Mouse (Mus musculus): Measurements from ENCODE around the gene Gm28036. TPM values are rescaled to one million over a fixed set of nuclear protein-coding genes. Genes with fewer than 3 reads are reported as not detected.

Gene Gm28036
- total RNA-seq, 2 experiments from 2014 or later, result 17.5 to 17.7 TPM

GRCm38 (mm10) chr2:156025482-156025881, 101.4 kb downstream of the Gm28036 start:
- H3K4me3 ChIP-seq, result no peak overlapping the region
- no peak overlapping the region for H3K27ac ChIP-seq
- TF ChIP-seq CTCF (IDR thresholded peaks at IDR 0.05), result no peak
- intact Hi-C loops (cut with DNase I), result no loop called here
- DNase-seq (ENCODE audit: extremely low spot score in 1 of 2, low spot score in 2 of 2), result no peak

Other genes starting within 250 kb of the Gm28036 start
- gene Uqcc1, start 196.8 kb downstream of the Gm28036 start, total RNA-seq (2021), result 10 to 100 TPM; 70.4 to 75.7 TPM
- not detected for gene Gm15557, start 186.4 kb downstream of the Gm28036 start, total RNA-seq (2021)
- gene Gdf5, start 181.7 kb downstream of the Gm28036 start, total RNA-seq (2021), result under 1 TPM in 1 of 2 experiments, not detected in 1; 0.25 TPM
- gene Cep250, start 170.6 kb downstream of the Gm28036 start, total RNA-seq (2021), result 10 to 100 TPM; 19.5 to 19.9 TPM
- 1 to 10 TPM; 1.4 to 2.0 TPM for gene 6430550D23Rik, start 119.1 kb downstream of the Gm28036 start, total RNA-seq (2021)
- gene Ergic3, start 119.0 kb downstream of the Gm28036 start, total RNA-seq (2021), result 100 to 1,000 TPM; 187 to 188 TPM
- gene Fer1l4, start 74.1 kb downstream of the Gm28036 start, total RNA-seq (2021), result not detected
- 1 to 10 TPM; 3.8 to 4.1 TPM for gene Spag4, start 61.9 kb downstream of the Gm28036 start, total RNA-seq (2021)
- 10 to 100 TPM; 26.3 to 33.0 TPM for gene Cpne1, start 15.1 kb downstream of the Gm28036 start, total RNA-seq (2021)
- gene Rbm12, start 15.1 kb downstream of the Gm28036 start, total RNA-seq (2021), result 10 to 100 TPM; 27.7 to 36.0 TPM
- 100 to 1,000 TPM; 142 to 153 TPM for gene Romo1, start 16.9 kb upstream of the Gm28036 start, total RNA-seq (2021)
- 10 to 100 TPM; 36.3 to 42.0 TPM for gene Nfs1, start 17.1 kb upstream of the Gm28036 start, total RNA-seq (2021)
- 100 to 1,000 TPM; 286 to 301 TPM for gene Rbm39, start 53.1 kb upstream of the Gm28036 start, total RNA-seq (2021)
- 10 to 100 TPM; 82.7 to 85.6 TPM for gene Phf20, start 69.4 kb upstream of the Gm28036 start, total RNA-seq (2021)
- 1 to 10 TPM; 6.9 to 7.3 TPM for gene Cnbd2, start 185.2 kb upstream of the Gm28036 start, total RNA-seq (2021)
- gene Scand1, start 185.6 kb upstream of the Gm28036 start, total RNA-seq (2021), result 10 to 100 TPM; 81.9 to 84.4 TPM

All from left cerebral cortex, adult 2 months (tissue).